Mouse (Mus musculus): ENCODE results near the gene Ghr.
A peak's percentile ranks its signal among the peaks of the same experiment; 100 is the strongest.

Gene Ghr

DNA sequence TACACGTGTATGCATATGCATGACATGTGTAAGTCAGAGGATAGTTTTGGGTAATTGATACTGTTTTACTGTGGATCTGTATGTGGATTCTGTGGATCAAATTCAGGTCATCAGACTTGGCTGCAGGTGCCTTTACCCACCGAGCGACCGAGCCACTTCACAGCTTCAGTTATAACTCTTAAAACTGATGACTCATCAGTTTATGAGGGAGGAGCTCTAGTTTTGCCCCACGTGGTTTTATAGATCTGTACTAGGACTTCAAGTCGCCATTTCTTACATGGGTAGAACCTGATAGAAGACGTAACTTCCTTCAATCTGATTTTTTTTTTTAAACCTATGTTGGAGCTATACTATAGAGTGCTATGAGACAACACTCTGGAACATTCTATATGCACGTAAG is 285.7 kb downstream of the Ghr start:
- DNase-seq (ENCODE audit: low read depth, low spot score), result no peak

DNA sequence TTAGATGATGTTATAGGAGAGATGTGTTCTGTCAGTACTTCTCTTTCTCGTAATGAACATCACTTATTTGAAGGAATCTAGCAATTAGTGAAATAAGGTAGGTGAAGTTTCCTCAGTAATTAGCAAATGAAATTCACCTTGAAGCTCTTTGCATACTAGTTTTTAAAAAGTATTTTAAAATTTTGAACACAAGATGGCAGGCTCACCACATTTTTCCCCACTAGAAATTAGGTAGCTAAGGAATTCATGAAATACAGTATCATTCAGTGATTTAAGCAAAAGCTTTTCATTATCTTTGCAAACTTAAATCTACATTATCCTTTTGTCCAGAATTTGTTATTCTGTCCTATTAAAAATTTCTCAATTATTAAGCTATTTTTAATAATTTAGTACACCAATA is 287.3 kb downstream of the Ghr start:
- DNase-seq (ENCODE audit: low read depth, low spot score), result no peak

DNA sequence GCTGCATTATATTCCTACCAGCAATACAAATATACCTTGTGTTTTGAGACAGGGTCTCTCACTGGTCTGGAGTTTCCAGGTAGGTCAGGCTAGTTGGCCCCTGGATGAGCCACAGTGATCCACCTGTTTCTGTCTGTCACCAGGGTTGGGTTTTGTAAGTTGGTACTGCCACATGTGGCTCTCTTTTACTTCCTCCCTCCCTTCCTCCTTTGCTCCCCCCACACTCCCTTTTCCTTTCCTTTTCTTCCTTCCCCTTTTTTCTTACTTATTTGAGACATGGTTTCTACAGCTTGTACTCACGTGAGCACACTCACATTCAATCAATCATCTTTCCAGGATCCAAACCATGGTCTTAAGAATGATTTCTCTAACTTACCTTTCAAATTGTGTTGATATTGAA is 289.8 kb downstream of the Ghr start:
- no peak for DNase-seq (ENCODE audit: low read depth, low spot score)

DNA sequence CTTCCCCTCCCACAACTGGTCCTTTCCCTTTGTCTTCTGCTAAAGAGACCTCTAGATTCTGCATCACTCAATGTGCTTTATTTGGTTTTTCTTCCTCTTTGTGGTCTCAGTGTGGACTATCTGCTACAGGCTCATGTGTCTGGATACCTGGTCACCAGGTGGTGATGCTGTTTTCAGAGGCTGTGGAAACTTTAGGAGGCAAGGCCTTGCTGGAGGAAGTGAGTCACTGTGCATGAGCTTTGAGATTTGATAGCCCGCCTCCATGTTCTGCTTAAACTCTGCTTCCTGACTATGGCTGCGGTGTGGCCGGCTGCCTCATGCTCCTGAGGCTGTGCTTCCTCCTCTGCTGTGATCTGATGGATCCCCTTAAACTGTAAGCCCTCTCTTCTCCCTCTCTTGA is 292.9 kb downstream of the Ghr start:
- no peak for DNase-seq (ENCODE audit: low read depth, low spot score)

DNA sequence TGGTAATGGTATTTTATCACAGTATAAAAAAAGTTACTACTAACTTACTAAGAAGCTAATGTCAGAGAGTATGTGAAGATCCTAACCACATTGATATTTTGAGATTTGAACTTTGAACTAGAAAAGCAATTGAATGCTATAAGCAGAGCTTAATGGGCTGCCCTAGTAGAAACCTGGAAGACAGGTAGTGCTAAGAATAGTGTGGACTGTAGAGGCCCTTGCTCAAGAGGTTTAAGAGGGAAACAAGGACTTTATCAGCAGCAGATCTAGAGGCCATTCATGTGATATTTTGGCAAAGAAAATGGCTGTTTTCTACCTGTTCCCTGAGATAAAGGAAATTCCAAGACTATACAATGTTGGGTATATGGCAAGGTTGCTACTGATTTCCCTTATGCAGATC is 297.3 kb downstream of the Ghr start:
- no peak for DNase-seq (ENCODE audit: low read depth, low spot score)

DNA sequence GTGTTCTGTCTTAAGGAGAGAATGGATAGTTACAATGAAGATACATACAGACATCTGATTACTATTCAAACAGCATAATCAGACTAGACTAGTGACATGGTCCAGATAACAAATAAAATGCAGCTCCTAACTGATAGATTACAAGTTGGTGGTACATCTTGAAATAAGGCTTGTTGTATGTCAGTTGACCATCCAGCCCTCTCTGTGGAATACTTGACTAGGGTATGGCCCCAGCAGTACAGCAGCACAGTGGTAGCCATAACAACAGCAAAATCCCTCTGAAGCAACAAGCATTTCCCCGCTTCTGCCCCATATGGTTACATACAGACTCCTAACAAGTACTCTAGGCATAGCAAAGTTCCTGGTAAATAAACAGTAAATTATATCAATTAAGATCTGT is 301.6 kb downstream of the Ghr start:
- no peak for DNase-seq (ENCODE audit: low read depth, low spot score)

DNA sequence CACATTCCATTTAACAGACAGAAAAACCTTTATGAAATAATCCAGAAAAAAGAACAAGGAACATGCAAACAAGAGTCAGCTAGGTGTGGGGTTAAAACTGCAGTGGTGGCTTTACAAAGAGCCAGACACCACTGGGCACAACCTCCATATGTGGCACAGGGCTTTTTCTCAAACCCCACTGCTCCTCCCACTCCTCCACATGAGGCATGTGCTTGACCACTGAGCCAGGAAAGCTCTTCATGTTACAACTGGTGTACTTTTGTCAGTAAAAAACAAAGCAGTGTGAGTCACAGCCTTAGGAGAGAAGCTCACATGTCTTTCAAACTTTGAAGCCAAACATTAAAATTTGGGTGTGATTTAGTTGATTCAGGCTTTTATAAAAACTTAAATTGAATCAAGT is 302.1 kb downstream of the Ghr start:
- no peak for DNase-seq (ENCODE audit: low read depth, low spot score)

DNA sequence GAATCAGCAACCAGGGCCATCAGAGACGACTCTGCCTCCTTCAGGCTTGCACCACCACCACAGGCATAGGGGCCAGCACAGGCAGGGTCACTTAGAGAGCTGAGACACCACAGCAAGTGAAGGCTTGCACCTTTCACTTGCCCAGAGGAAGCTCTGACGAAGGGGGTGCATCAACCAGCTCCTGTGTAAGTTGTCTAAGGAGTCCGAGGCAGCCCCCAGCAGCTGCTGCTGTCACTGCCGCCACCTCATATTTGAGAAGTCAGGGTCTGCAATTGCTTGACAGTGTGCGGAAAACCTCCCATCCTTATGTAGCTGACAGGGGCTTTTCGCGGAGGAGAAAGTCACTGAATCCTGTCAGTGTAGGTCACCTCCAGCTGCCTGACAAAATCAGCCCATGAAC is 304.1 kb downstream of the Ghr start:
- no peak for DNase-seq (ENCODE audit: low read depth, low spot score)

DNA sequence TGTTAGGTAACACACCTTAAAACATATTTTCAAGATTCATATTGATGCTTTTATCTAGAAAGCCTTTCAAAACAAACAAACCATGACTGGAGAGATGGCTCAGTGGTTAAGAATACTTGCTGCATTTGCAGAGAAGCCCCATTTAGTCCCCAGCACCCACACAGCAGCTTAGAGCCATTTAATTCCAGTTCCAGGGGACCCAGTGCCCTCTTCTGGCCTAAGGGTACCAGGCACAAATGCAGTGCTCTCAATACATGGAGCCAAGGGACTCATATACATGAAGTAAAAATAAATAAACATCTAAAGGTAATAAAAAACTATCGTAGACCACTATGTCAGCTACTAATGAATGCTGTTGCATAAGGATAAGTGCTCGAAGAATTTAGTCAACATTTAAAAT is 305.9 kb downstream of the Ghr start:
- DNase-seq (ENCODE audit: low read depth, low spot score), result no peak

DNA sequence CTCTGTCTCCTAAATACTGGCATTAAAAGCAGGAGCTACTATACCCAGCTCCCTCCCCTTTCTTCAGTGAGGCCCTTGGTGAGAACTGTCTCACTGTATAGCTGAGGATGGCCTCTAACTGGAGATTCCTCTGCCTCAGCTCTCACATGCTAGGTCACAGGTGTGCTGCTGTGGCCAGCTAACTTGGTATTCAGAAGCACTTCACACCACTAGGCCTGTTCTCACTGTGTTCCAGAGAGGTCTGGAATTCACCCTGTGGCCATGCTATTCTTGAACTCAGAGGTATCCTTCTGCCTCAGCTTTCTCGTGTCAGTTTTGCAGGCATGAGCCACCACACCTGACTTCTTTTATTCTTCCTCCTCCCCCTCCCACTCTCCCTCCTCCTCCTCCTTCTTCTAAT is 310.1 kb downstream of the Ghr start:
- no peak for DNase-seq (ENCODE audit: low read depth, low spot score)

DNA sequence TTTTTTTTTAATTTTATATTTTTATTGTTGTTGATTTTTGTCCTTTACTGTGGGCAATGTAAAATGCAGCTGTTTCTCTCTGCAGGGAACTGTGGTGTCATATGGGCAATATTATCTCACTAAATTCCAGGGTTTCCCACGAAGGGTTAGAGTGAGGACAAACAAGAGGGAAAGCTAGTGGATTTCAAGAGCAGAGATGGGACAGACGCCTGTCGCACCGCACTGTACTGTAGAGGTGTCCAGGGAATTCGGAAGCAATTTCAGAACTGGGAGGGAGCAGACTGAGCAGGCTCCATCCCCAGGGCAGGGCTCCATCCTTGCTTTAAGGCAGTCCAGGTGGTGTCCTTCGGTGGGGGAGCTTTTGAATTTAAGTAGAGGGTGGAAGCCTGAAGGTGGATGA is 312.1 kb downstream of the Ghr start:
- no peak for DNase-seq (ENCODE audit: low read depth, low spot score)

DNA sequence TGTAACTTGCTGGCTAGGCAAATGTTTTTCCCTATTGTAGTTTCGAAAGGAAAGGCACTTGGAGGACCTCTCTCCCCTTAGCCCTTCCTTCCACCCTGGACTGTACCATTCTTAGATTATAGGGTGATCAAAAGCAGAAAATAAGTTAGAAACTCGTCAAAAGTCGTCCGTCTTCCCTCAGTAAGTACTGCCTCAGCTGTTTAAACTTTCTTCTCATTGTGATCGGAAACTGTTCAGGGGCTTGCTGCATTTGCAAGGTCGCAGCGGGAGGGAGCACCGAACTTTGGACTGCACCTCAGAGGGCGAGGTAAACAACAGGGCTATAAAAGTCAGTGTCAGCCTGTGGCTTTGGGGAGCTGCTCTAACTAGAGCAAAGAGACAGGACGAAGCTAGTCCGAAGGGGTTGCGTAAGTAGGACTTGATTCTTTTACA is 312.6 kb downstream of the Ghr start:
- peak; percentile 78 for DNase-seq (ENCODE audit: low read depth, low spot score)

DNA sequence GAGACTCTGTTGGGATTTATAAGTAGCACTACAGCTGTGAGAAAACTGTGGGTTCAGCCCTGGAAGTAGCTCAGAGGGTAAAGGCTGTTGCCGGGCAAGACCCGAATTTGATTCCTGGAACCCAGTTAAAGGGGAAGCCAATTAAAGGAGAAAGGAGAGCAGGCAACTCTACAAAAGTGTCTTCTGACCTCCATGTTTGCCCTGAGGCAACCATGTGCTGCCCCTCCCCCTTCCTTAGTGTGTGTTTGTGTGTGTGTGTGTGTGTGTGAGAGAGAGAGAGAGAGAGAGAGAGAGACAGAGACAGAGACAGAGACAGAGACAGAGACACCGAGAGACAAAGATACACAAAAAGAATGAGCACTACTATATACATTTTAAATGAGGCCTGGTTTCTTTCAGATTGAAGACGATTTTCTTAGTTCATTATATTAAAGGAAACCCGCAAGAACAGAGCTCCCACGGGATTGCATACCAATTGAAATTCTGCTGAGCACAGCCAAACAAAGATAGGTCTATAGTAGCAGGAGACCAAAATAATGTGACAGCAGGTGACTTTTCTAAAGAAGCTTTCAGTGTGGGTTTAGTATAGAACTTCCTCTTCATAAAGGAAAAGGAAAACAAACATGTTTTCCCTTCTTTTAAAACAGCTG is 313.2 kb downstream of the Ghr start:
- no peak for DNase-seq (ENCODE audit: low read depth, low spot score)

DNA sequence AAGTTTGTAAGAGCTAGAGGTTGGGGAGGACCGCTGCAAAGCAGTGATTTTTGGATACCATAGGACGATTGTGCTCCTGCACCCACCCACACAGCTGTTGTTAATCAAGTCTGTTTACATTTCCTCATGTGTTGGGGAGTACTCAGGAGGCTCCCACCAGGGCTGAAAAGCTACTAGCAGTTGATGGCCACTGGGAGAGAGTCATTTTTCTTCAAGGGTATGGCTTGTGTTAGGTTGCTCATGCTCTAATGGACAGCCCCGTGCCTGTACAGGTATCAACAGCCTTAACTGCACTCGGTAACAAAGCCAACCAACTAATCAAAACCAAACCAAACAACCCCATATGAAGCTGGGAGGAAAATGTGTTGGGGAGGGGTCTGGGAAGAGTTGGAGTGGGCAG is 313.8 kb downstream of the Ghr start:
- no peak for DNase-seq (ENCODE audit: low read depth, low spot score)

DNA sequence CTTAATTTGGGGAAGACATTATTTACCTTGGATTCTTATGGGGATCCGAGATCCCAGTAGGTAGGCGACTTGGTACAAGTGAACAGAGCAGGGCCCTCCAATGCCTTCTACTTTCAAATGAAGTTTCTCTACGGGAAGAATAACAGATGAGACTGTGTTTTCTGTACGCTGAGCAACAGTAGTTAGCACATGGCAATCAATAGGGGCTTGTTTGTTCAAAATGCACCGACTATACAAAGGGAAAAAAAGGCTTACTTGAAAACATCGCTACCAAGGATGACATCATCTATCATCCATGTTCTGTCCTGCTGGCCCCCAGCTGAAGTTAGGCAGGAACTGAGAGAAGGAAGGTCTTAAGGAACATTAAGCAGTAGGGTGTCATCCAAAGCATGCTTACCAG is 315.0 kb downstream of the Ghr start, which contains the start of gene Selenop:
TSS of gene Selenop (plus strand) at position 301 of the 400 bp plus-strand sequence.
- DNase-seq (ENCODE audit: low read depth, low spot score), result no peak

All from CD4-positive helper T cell, adult 2 months (primary cell).